Mouse (Mus musculus): ENCODE data around the gene Nrxn3.
A peak's percentile ranks its signal among the peaks of the same experiment; 100 is the strongest.

Gene Nrxn3

DNA sequence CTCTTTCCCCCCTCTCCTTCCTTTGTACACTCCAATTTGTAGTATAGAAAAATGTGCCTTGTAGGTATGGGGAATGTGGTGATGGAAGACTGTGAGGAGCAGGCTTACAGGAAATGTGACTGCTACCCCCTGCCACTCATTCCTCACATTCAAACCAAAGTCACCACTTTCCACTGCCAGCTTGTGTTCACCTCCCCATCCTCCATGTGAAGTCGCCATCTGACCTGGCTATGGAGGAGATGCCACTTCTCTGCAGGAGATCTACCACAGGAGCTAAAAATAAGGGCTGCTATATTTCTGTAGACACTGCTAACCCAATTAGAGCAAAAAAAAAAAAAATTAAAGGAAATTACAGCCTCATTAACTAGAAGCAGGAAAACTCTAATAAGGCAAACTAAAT lies 980.3 kb downstream of the Nrxn3 start:
- DNase-seq (ENCODE audit: low spot score in 2 of 2): no peak

DNA sequence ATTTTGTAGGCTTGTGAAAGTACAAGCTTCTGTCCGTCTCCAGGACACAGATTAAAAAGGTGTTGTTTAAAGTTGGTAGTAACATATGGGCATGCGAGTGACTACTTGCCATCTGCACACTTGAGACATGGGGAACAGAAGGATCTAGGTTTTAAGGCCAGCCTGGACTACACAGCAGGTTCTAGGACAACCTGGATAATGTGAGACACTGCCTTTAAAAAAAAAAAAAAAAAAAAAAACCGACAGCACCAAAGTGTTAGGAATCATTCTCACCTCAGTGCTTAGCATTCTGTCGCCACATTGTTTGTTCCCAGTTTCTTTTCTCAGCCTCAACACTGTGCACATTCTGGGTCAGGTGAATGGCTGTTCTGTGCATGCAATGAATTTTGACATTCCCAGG lies 985.2 kb downstream of the Nrxn3 start:
- no peak for DNase-seq (ENCODE audit: low spot score in 2 of 2)

DNA sequence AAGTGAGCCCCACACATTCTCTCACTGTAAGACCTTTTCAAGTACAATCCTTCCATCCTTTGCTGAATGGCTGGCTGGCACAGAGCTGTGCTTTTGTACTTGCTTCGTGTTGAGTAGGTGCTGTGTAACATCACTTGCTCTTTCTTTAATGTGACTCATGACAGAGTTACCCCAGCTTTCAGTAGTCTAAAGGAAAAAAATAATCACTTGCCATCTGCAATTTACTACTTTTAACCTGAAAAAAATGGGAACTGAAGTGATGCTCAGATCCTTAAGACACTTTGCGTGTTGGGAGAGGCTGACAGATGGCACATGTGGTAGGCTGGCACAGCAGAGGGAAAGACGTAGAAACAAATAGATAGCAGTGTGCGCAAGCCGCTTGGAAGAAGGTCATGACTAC lies 987.8 kb downstream of the Nrxn3 start:
- no peak for DNase-seq (ENCODE audit: low spot score in 2 of 2)

DNA sequence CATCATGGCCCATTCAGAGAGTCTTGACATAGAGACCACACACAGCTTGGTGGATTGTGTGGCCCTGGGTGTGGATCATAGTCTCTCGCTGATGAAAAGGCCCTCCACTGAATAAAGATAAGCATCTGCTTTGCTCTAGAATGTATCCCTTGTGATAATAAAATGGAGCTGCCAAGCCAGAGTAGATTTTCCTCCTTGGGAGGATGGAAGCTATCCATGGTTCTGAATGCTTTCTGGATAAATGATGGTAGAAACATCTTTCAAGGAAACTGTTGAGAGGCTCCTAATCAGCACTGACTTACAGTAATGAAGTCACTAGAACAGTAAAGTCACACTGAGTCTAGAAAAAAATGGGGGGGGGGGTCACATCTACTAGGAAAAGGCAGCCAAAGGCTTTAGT lies 989.1 kb downstream of the Nrxn3 start:
- no peak for DNase-seq (ENCODE audit: low spot score in 2 of 2)

DNA sequence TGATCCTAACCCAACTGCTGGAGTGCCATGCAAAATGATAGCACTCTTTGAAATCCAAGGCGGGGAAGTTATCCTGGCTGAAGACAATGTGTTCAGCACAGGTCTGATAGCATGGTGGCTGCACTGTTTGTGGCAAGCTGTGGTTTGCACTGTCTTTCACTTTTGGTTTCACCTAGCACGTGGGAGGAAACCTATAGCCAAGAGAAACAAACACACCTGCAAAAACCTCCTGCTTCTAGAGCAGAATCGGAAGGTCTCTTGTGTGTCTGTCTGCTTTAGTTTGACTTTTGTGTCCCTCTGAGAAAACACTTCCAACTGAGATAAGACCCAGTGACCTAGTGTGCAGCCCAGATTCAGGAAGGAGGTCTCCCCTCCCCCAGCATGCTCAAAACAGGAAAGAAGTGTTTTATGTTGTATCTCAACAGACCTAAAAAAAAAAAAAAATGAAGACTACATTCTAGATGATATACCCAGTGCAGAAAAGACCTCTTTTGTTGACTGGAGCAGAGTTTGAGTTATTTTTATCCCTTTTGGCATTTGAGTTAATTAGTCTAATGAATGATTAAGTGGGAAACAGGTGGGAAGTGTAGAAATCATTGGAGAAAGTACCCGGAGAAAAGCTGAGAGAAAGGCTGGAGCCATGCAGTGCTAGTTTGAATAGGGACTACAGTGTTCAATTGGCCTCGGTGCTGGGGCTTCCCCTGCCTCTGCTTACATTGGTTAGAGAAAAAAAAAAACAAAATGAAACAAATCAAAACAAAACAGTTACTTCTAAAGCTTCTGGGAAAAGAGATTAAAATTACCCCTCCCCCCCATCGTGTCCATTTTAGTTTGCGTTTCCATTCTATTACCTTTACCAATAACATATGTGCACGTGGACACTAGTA lies 996.8 kb downstream of the Nrxn3 start:
- DNase-seq (ENCODE audit: low spot score in 2 of 2): no peak

DNA sequence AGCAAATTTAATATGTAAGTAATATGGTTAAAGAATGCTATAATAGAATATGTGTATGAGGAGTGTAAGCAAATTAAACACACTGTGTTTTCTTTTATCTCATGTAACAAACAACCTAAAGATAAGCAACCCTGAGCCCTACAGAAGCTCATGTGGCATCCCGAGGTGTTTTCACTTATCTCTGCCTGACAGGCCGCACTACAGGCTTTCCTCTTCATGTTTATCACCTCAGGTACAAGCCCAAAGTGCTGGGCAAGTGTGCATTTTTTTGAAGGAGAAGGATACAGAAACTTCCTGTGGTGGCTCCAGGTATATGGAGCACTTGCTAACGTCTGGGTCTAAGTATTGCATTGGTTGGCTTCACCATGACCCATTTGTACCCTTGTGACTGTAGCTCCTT lies 998.3 kb downstream of the Nrxn3 start:
- no peak for DNase-seq (ENCODE audit: low spot score in 2 of 2)

DNA sequence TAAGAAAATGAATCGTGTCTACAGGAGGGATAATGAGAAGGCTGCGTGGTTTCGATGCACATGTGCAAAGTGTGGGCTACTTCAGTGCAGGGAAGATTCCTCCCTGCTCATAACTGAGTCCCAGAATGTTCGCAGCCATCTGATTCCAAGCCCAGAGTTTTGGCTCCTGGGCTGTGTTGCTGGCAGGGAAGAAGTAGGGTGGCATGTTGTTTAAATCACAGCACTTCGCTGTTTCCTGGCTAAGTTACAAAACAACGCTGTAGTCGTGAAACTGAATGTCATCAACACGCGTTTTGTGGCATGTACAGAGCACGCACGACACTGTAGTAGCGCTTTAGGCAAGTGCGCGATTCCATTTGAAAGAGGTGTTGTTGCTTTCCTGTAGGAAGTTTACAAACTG lies 999.8 kb downstream of the Nrxn3 start:
- no peak for DNase-seq (ENCODE audit: low spot score in 2 of 2)

DNA sequence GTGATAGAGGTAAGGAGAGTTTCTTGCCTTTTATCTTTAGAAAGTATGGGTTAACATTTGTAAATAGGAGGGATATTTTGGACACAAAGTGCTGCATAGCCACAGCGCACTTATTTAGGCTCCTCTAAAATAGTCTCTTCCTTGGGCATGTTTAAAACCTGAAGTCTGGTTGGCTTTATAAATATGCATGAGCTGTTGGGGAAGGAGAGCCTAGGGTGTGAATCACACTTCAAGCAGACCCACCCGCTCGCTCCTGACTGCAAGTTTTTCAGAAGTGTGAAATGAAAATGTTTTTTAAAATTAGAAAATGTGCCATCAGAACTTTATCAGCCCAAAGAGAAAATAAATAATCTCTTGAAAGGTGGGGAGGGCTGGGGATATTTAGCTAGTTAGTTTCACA lies 1001.4 kb downstream of the Nrxn3 start:
- no peak for DNase-seq (ENCODE audit: low spot score in 2 of 2)

DNA sequence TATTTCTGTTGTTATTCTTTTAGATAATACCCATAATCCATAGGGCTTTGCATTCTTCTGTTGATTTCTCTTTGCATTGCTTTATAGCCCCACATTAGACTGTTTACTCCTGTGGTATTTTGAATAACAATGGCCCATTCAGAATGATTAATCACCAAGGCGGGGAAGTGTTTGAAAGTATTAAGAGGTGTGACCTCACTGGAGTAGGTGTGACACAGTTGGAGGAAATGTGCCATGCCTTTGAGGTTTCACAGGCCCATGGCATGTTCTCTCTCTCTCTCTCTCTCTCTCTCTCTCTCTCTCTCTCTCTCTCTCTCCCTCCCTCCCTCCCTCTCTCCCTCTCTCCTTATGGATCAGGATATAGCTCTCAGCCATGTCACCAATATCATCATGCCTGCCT lies 1019.6 kb downstream of the Nrxn3 start:
- DNase-seq (ENCODE audit: low spot score in 2 of 2): no peak

DNA sequence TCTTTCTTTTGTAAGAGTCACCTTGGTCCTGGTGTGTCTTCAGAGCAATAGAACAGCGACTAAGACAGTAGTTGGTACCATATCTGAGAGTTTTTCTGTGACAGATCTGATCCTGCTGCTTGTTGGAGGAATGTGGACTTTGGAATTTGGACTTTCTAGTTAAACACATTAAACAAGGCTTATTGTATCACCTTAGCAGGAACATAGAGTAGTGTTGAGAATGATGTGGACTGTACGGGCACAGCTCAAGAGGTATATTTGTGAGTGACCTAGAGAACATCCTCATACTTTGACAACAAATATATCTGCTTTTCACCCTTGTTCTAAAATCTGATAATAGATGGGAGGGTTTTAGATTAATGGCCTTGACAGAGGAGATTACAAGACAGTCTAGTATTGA lies 1020.1 kb downstream of the Nrxn3 start:
- DNase-seq (ENCODE audit: low spot score in 2 of 2): no peak

DNA sequence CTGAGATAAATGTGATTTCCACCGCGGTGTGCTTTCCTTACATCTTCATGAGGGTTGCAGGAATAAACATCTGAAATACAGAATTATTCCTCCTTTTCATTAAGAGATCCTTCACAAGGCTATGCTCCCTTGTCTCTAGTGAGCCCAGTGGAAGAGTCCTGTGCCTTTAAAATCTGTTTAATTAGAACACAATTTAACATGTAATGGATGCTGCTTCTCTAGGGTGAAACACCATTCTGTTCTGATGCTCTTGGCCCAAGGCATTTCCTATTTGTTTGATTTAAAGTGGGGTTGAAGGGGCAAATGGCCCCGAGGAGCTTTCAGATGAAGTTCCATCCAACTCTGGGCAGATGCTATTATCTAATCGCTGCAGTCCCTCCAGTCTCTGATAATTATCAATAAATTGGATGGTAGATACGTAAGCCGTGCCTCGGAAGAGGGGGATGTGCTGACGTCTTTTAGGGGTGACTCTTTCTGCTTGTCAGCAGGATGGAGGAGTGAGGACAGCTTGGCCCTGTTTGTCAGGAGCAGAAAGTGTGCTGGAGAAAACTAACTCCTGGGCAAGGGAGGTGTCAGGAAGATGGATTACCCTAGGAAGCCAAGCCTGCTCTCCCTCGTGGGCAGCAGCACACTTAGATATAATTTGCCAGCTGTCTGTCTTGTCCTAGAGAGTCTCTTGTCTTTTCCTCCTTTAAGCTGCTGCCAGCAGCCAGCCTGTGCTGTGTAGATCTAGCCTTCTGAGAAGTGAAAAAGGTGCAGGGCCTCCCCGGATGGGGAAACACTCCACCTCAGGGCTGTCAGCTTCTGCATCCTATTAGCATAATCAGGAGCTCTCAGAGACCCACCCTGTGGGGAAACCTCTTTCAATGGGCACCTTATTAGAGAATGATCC lies 1041.8 kb downstream of the Nrxn3 start:
- no peak for DNase-seq (ENCODE audit: low spot score in 2 of 2)

DNA sequence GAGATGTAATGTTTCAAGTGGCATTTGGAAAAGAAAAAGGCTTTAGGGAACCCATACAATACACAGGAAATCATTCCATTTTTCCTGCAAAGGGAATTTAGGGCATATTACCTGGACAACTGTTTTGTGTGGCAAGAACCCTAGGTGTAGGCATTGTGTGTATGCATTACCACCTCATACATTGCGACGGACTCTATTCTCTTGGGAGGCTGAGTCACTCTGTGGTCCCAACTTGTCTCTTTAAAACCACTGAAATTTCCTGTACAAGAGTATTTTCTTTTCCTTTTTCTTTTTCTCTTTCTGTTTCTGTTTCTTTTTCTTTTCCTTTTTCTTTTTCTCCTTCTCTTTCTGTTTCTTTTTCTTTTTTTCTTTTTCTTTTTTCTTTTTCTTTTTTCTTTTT lies 1042.5 kb downstream of the Nrxn3 start:
- no peak for DNase-seq (ENCODE audit: low spot score in 2 of 2)

DNA sequence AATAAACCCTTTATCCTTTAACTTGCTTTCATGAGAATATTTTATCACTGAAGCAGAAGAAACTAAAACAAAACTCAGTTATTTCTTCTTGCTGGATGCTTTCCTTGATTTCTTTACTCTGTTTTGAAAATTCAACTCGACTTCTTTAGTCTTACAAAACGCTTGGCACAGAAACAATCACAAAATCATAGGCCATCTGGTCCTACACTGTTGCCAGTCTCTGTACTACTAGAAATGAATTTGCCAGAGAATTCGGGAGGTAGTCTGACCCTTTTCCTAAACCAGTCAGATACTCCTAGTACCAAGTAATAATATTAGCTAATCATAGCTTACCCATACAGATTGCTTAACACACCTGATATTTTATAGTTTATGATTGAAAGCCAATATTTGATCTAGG lies 1066.1 kb downstream of the Nrxn3 start:
- no peak for DNase-seq (ENCODE audit: low spot score in 2 of 2)

DNA sequence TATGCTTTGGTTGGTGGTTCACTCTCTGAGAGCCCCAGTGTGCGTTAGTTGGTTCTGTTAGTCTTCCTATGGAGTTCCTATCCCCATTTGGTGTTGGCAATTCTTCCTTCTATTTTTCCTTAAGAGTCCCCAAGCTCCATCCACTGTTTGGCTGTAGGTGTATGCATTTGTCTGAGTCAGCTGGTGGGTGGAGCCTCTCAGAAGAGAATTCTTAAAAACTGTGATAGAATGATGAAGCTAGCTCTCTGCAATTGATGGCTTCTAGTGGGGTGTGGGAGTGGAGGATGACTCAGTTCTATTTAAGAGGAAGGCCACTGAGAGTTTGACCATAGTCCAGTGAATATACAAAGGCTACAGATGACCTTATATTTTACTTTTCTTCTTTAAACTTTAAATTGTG lies 1067.3 kb downstream of the Nrxn3 start:
- DNase-seq (ENCODE audit: low spot score in 2 of 2): no peak

DNA sequence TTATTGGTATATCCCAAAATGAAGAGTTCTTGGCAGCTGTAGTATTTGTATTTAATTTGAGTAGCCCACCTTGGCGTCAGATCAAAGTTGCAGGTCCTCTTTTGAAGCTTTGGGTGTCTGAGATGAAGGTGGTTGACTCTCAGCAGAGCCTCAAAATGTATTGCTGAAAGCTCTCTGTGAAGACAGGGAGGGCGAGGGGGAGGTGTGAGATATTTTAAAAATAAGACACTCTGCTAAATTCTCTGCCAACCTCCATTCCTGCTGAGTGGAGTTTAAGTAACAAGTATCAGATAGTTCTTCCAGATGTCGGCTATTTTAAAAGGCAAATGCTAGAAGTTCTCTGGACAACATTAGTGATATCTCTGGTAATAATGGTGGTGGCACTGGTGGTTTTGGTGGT lies 1069.2 kb downstream of the Nrxn3 start:
- DNase-seq (ENCODE audit: low spot score in 2 of 2): no peak

DNA sequence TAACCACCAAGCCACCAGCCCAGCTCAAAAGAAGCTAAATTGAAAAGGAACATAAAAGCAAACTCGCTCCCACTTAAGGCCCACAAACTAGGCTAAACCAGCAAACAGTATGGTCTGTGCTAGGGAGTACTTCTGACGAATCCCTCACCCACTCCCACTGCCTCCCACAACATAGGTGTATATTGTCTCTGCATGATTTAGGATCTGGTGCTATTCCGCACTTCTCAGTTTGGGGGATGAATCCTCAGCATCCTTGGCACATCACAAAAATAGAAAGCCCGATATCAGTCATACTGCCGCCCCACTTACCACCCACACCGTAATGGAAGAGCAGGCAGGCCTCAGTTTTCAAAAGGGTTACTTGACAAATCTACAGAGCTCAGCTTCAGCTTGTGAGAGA lies 1072.1 kb downstream of the Nrxn3 start:
- DNase-seq (ENCODE audit: low spot score in 2 of 2): no peak

DNA sequence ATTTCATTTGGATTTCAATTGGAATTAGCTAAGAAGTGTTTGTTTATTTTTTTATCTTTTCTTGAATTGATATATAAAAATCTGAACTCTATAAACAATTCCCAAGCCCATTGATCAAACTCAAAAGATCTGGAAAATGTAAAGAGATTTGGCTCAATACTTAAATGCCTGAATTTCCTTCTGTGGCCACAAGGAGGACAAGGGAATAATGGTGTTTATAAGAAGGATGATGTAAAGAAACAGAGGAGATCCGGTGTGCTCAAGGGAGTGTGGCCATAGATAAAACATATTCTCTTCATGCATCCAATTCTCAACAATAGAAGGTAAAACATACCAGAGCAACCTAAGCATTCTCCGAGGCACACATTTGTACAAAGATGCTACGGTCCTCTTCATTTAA lies 1085.5 kb downstream of the Nrxn3 start:
- no peak for DNase-seq (ENCODE audit: low spot score in 2 of 2)

DNA sequence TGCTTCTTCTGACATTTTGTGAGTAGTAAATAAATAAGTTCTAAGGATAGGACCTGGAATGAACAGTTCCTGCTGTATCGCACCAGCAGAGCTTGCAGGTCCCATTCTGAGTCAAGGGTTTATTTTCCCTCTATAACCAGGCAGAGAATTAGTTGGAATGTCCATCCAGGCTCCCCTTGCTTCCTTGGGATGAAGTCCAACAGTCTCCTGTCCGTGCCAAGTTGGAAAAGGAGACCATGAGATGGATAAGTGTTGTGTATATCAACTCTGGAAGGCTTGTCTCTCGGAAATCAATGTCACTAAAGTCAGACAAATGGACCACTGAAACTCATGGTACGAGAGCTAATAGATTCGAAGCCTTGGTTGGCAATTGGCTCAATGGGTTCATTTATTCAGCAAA lies 1087.5 kb downstream of the Nrxn3 start:
- no peak for DNase-seq (ENCODE audit: low spot score in 2 of 2)

DNA sequence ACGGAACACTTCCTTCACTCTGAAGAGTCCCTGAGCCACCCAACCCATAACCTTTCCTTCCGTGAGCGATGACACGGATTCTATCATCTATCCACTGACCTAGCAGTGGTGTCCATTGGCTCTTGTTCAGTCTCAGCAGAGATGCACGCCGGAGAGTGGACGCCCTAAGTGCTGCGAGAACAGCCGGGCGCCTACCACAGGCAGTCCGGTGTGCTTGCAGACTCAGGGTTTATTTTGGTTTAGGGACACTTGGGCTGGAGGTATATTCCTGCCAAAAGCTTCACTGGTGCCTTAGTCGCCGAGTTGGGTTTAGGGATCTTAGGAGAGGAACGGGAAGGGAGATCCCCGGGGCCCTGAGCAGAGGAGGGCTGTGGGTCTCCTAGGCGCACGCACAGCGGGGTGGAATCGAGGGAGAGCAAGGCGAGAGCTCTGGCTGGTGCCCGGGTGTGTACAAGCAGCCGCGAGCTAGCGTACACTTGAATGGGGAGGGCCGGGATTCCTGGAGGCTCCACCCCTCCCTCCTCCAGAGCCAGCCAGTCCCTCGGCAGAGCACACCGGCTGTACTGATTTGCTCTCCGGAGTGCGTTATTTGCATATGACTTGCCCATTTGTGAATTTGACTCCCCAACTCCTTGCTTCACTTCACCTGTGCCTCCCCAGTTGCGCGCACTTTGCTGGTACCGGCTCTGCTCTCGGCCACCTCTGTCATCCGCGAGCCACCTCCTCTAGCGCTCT lies 1089.3 kb downstream of the Nrxn3 start:
- peak; percentile 50 to 65 for DNase-seq (ENCODE audit: low spot score in 2 of 2)

DNA sequence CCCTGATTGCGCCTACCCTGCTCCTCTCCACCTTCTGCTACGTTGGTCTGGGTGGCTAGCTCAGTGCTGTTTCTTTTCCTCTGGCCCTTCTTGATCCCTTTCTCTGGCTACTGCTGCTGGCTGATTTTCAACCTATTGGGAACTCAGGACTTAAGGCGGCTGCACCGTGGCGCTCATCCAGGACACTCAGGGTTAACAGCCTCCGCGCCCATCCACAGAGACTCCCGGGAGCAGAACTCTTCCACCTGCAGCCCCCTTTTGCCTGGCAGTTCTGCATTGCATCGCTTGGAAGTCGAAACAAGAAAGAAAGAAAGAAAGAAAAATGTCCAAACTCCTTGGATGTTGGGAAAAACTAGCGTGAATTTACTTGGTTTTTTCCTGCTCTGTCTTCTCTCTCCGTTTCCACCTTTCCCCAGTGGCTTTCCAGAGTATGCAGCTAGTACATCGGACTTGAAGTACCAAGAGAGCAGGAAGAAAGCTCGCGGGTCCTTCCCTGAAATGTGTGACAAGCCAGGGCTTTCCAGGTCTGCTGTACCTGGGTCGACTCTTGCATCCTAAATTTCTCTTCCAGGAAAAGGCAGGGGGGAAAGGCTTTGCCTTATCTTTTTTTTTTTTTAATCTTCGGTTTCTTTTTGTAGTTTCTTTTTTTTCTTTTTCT lies 1090.0 kb downstream of the Nrxn3 start:
- DNase-seq (ENCODE audit: low spot score in 2 of 2): peak in 1 of 2 experiments; percentile 42

DNA sequence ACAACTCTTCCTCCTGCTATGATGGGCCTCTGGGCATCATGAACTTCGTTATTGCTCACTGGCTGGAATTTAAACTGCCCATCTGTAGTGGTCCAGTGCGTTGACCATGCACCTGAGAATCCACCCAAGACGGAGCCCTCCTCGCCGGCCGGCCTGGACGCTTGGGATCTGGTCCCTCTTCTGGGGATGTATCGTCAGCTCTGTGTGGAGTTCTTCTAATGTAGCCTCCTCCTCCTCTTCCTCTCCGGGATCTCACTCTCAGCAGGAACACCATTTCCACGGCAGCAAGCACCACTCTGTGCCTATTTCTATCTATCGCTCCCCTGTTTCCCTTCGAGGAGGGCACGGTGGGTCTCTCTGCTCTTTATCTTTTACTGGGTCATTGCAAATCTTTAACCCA lies 1090.6 kb downstream of the Nrxn3 start:
- peak in 1 of 2 experiments; percentile 24 for DNase-seq (ENCODE audit: low spot score in 2 of 2)

DNA sequence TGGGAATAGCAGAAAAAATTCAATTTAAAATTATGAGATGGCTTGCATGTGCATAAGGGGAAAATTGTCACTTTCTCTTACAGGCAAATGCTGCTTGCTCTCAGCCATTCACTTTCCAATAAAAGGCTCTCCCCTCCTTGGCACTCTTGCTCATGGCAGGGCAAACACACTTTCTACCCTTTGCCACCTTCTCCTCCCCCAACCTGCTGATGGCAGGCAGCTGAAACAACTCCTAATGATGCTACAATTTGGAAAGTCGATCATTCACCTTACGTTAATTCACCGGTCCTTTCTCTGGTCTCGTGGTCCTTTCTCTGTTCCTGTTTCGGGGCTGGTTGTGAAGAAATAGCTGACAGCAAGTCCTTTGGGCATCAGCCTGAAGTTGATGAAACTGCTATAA lies 1091.0 kb downstream of the Nrxn3 start:
- DNase-seq (ENCODE audit: low spot score in 2 of 2): no peak

Data from cerebellum, postnatal 4 days (tissue).